Mouse (Mus musculus) kidney, embryonic 15.5 days (tissue): Measurements from ENCODE around the gene Syn3. TPM values are rescaled to one million over a fixed set of nuclear protein-coding genes. Genes with fewer than 3 reads are reported as not detected.

Experiments
- ATAC-seq: fragments of 200-750 bp; cut with Nextera tagmentation; replicated peaks from 2 replicates; pipeline ENCODE4 v1.8.0; 2017; ENCODE audit warnings: moderate TSS enrichment; ENCODE audit not compliant: low FRiP score
- H3K27ac ChIP-seq: fragments of 300-500 bp; sonication (generic); 2 replicates; pipeline ENCODE4 v1.5.1; 2015; ENCODE audit warnings: mild to moderate bottlenecking, inconsistent platforms
- H3K27me3 ChIP-seq: fragments of 300-500 bp; sonication (generic); 2 replicates; pipeline ENCODE4 v1.6.1; 2015; ENCODE audit warnings: inconsistent platforms
- H3K36me3 ChIP-seq: fragments of 300-500 bp; sonication (generic); 2 replicates; pipeline ENCODE4 v1.6.1; 2015; ENCODE audit warnings: inconsistent platforms
- H3K4me1 ChIP-seq: fragments of 300-500 bp; sonication (generic); 2 replicates; pipeline ENCODE4 v1.6.1; 2015; ENCODE audit warnings: inconsistent platforms
- H3K4me2 ChIP-seq: fragments of 300-500 bp; sonication (generic); 2 replicates; pipeline ENCODE4 v1.6.1; 2015; ENCODE audit warnings: moderate library complexity, mild to moderate bottlenecking, inconsistent platforms
- H3K4me3 ChIP-seq: fragments of 300-500 bp; sonication (generic); replicated peaks from 2 replicates; pipeline ENCODE4 v1.5.1; 2015; ENCODE audit warnings: mild to moderate bottlenecking, inconsistent platforms
- H3K9ac ChIP-seq: fragments of 300-500 bp; sonication (generic); 2 replicates; pipeline ENCODE4 v1.6.1; 2015; ENCODE audit warnings: mild to moderate bottlenecking, inconsistent platforms
- H3K9me3 ChIP-seq: fragments of 300-500 bp; sonication (generic); replicated peaks from 2 replicates; pipeline ENCODE4 v1.6.1; 2016; ENCODE audit warnings: inconsistent platforms
- WGBS: fragments of 180-500 bp; shearing (Covaris S2); methylation state at CpG from one replicate; pipeline ENCODE4 v1.1.7; 2015; ENCODE audit warnings: mixed read lengths; 5-methylcytosine and 5-hydroxymethylcytosine counted together
- polyA plus RNA-seq: library from polyadenylated mRNA; unstranded; fragments of >200 nt; fragmentation: Nextera tagmentation; extraction: Ambion mirVana; gene quantifications from 2 replicates; pipeline ENCODE4 v1.2.1, GENCODE M21; 2015

Gene Syn3
- polyA plus RNA-seq, 1 experiment from 2014 or later: 8.1 TPM

GRCm38 (mm10) chr10:86356819-86357563 lies 141.7 kb downstream of the Syn3 start:
- no peak overlapping the region for H3K4me2 ChIP-seq
- peaks cover 10% of the 10 kb centered on the region; the same call in 1 of the 2 replicates for H3K4me1 ChIP-seq
- H3K27ac ChIP-seq: no peak overlapping the region
- 65% methylated on average over 5 of the region's 5 CpGs for WGBS
- H3K4me3 ChIP-seq: no peak overlapping the region
- 0 out of 2 replicates have a peak, but pooled peaks cover 8% of the 10 kb centered on the region for H3K36me3 ChIP-seq
- no peak overlapping the region for H3K9ac ChIP-seq
- 0 out of 2 replicates have a peak, but pooled peaks have one; percentile 4 for ATAC-seq
- H3K27me3 ChIP-seq: no peaks in the 10 kb centered on the region
- no peaks in the 10 kb centered on the region for H3K9me3 ChIP-seq

DNA sequence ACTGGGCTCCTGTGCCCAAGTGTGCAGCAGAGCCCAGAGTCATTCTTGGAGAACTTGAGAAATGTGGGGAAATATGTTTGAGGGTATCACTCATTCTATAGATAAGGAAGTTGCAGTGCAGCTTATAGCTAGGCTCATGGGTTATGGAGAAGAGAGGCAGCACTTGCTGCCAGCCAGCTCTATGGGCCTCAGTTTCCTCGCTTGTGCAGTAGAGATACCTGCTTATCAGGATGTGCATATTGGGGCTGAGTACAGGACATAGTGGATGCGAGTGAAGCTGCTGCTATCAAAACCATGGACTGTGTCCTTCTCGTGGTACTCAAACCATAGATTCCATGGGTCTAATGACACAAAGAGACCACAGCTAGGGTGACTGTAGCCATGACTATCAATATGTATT lies 146.2 kb downstream of the Syn3 start:
- Histone ChIP-seq H3K27ac (no peak overlapping the region), H3K36me3 (peaks cover 26% of the 10 kb centered on the region), H3K4me1 (no peaks in the 10 kb centered on the region), H3K4me3 (no peak overlapping the region), H3K9me3 (no peaks in the 10 kb centered on the region), H3K9ac (no peak overlapping the region), H3K27me3 (no peaks in the 10 kb centered on the region), H3K4me2 (no peak overlapping the region)
- WGBS: 93% methylated on average over 3 of the region's 3 CpGs
- peak; percentile 69; the same call in 1 of the 2 replicates for ATAC-seq

DNA sequence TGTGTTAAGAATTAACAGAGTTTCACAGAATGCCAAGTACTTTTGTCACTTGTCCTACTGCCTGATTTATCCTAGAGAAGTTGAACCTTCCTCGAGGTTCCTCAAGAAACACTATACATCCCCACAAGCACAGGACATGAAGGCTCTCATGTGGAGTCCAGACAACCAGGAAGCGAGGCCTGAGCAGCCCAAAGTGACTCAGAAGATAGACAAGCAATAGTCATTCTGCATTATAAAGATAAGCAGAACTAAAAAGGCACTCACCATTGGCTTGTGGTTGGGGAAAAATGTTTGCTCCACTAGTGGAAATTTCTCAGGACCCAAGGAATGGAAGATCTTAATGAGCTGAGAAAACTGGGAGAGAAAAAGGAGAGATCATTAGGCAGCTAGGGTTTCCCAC lies 147.4 kb downstream of the Syn3 start:
- H3K9me3 ChIP-seq: no peaks in the 10 kb centered on the region
- no peak for ATAC-seq
- no peaks in the 10 kb centered on the region for H3K27me3 ChIP-seq
- H3K27ac ChIP-seq: no peak overlapping the region
- 76% methylated on average over 2 of the region's 2 CpGs for WGBS
- H3K4me2 ChIP-seq: no peak overlapping the region
- H3K9ac ChIP-seq: no peak overlapping the region
- peaks cover 3% of the 10 kb centered on the region; the same call in 1 of the 2 replicates for H3K4me1 ChIP-seq
- no peak overlapping the region for H3K4me3 ChIP-seq
- peaks cover 34% of the 10 kb centered on the region for H3K36me3 ChIP-seq

DNA sequence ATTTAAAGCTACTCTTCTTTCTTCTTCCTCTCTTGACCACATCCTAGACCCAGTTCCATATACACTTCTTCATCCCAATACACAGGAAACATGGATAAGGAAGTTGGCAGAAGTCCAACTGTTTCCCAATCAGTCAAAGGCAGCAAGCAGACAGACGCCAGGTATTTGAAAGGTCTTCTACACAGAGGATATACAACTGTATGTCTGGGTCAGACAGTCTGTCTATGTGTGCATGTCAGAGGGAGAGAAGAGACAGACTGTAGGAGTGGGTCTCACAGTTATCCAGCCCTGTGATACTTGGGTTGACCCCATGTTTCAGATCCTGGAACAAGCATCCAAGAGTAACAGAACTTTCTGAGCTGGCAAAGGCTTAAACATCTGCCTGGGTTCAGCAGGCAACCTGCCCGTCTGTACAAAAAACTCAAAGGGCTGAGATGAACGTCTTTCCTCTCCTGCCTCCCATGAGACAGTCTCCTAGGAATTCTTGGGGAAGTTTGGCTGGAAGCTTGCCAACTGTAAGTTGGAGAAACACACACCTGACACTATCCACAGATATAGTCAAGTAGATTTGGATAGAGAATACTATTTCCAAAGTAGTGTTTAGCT lies 152.4 kb downstream of the Syn3 start:
- no peak overlapping the region for H3K4me3 ChIP-seq
- ATAC-seq: no peak
- peaks cover 13% of the 10 kb centered on the region for H3K4me1 ChIP-seq
- no peaks in the 10 kb centered on the region for H3K27me3 ChIP-seq
- no peaks in the 10 kb centered on the region for H3K9me3 ChIP-seq
- peaks cover 58% of the 10 kb centered on the region for H3K36me3 ChIP-seq
- H3K4me2 ChIP-seq: no peak overlapping the region
- H3K9ac ChIP-seq: no peak overlapping the region
- no peak overlapping the region for H3K27ac ChIP-seq
- 59% methylated on average over 3 of the region's 3 CpGs for WGBS

GRCm38 (mm10) chr10:86345645-86346044 lies 153.1 kb downstream of the Syn3 start:
- H3K4me3 ChIP-seq: no peak overlapping the region
- no peak overlapping the region for H3K9ac ChIP-seq
- H3K36me3 ChIP-seq: peaks cover 56% of the 10 kb centered on the region
- no peaks in the 10 kb centered on the region for H3K9me3 ChIP-seq
- peaks cover 18% of the 10 kb centered on the region for H3K4me1 ChIP-seq
- H3K27me3 ChIP-seq: no peaks in the 10 kb centered on the region
- H3K4me2 ChIP-seq: no peak overlapping the region
- no peak overlapping the region for H3K27ac ChIP-seq
- ATAC-seq: no peak
- 93% methylated on average over 9 of the region's 9 CpGs for WGBS

DNA sequence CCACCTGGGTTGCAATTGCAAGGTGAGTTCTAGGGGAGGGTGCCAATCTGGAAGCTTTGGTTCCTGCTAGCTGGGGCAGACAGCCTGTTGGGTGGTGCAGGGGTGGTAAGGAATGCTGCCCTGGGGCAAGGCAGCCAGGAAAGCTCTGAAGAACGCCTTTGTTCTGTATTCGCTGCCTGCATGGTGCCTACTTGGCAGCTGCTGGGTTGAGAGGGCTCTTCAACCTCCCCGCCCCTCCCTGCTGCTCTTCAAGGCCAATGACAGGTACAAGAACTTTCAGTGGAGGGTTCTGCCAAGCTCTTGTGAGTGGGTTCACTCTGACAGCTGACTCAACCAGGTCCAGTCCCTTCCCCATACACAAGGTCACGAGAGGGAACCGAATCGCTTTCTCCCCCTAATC lies 154.0 kb downstream of the Syn3 start:
- no peak for ATAC-seq
- WGBS: 88% methylated on average over 6 of the region's 6 CpGs
- Histone ChIP-seq H3K9me3 (no peaks in the 10 kb centered on the region), H3K27me3 (no peaks in the 10 kb centered on the region), H3K4me2 (no peak overlapping the region), H3K4me1 (peaks cover 27% of the 10 kb centered on the region), H3K27ac (no peak overlapping the region), H3K9ac (no peak overlapping the region), H3K4me3 (no peak overlapping the region), H3K36me3 (peaks cover 54% of the 10 kb centered on the region)

DNA sequence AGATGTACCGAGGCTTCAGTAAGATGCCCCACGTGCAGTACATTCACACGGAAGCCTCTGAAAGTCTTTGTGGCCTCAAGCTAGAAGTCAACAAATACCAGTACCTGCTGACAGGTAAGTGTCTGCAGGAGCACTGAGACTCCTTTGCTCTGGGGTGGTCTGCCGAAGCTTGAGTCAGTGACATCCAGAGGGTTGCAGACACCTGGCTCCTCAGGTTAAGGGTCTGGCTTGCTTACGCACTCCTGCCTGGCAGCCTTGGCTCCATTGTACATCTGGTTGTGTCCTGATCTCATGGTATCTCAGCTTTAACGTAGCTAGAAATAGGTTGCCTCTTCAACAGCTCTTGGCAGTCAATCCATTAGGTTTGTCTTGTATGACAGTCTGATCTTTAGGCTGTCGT lies 154.8 kb downstream of the Syn3 start:
- 89% methylated on average over 7 of the region's 7 CpGs for WGBS
- H3K27ac ChIP-seq: no peak overlapping the region
- H3K36me3 ChIP-seq: peaks cover 52% of the 10 kb centered on the region
- no peaks in the 10 kb centered on the region for H3K9me3 ChIP-seq
- no peak overlapping the region for H3K4me3 ChIP-seq
- H3K4me2 ChIP-seq: no peak overlapping the region
- H3K4me1 ChIP-seq: peaks cover 35% of the 10 kb centered on the region
- ATAC-seq: no peak
- no peaks in the 10 kb centered on the region for H3K27me3 ChIP-seq
- H3K9ac ChIP-seq: no peak overlapping the region

GRCm38 (mm10) chr10:86343362-86343761 lies 155.3 kb downstream of the Syn3 start:
- whole genome bisulfite sequencing: 94% methylated on average over 6 of the region's 6 CpGs
- Histone ChIP-seq H3K9me3 (no peaks in the 10 kb centered on the region), H3K27ac (no peak overlapping the region), H3K27me3 (no peaks in the 10 kb centered on the region), H3K9ac (no peak overlapping the region), H3K36me3 (peaks cover 47% of the 10 kb centered on the region), H3K4me2 (no peak overlapping the region), H3K4me3 (no peak overlapping the region), H3K4me1 (peaks cover 39% of the 10 kb centered on the region)
- no peak for ATAC-seq

DNA sequence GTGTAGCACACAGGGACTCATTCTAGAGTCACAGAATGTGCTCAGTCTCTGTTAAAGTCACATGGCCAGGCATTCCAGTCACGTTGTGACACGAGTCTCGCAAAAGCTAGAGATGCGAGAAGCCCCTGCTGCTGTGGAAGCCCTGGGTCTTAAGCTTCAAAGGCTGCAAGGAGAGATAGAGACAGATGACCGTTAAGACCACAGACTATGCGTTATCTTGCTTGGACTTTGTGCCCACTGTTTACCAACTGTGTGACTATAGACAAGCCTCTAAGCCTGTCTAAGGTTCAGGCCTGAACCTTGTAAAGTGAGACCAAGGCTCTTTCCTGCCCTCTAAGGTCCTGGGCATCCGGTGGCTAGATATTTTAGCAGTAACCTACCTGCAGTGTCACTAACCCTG lies 156.0 kb downstream of the Syn3 start:
- Histone ChIP-seq H3K27me3 (no peaks in the 10 kb centered on the region), H3K36me3 (peaks cover 42% of the 10 kb centered on the region), H3K4me3 (no peak overlapping the region), H3K9ac (no peak overlapping the region), H3K9me3 (no peaks in the 10 kb centered on the region), H3K4me2 (no peak overlapping the region), H3K27ac (no peak overlapping the region), H3K4me1 (peaks cover 42% of the 10 kb centered on the region)
- WGBS: 78% methylated on average over 7 of the region's 7 CpGs
- ATAC-seq: no peak

- 84% methylated on average over 4 of the region's 4 CpGs for WGBS
- no peak overlapping the region for H3K27ac ChIP-seq
These were observed 156.5 kb downstream of the Syn3 start for GRCm38 (mm10) chr10:86342151-86342550.

GRCm38 (mm10) chr10:86341589-86341988 lies 157.1 kb downstream of the Syn3 start:
- no peak overlapping the region for H3K9ac ChIP-seq
- WGBS: 46% methylated on average over 8 of the region's 8 CpGs
- H3K4me3 ChIP-seq: no peak overlapping the region
- H3K4me2 ChIP-seq: no peak overlapping the region
- H3K9me3 ChIP-seq: no peaks in the 10 kb centered on the region
- peaks cover 47% of the 10 kb centered on the region for H3K4me1 ChIP-seq
- H3K36me3 ChIP-seq: peaks cover 35% of the 10 kb centered on the region
- no peak; the same call in 1 of the 2 replicates for ATAC-seq
- H3K27me3 ChIP-seq: no peaks in the 10 kb centered on the region
- no peak overlapping the region for H3K27ac ChIP-seq

More at GRCm38 (mm10) chr10:86342151-86342550, 156.5 kb downstream of the Syn3 start:
- Histone ChIP-seq H3K9me3 (no peaks in the 10 kb centered on the region), H3K4me2 (no peak overlapping the region), H3K36me3 (peaks cover 38% of the 10 kb centered on the region), H3K27me3 (no peaks in the 10 kb centered on the region), H3K9ac (no peak overlapping the region), H3K4me3 (no peak overlapping the region), H3K4me1 (peaks cover 42% of the 10 kb centered on the region)
- no peak for ATAC-seq

DNA sequence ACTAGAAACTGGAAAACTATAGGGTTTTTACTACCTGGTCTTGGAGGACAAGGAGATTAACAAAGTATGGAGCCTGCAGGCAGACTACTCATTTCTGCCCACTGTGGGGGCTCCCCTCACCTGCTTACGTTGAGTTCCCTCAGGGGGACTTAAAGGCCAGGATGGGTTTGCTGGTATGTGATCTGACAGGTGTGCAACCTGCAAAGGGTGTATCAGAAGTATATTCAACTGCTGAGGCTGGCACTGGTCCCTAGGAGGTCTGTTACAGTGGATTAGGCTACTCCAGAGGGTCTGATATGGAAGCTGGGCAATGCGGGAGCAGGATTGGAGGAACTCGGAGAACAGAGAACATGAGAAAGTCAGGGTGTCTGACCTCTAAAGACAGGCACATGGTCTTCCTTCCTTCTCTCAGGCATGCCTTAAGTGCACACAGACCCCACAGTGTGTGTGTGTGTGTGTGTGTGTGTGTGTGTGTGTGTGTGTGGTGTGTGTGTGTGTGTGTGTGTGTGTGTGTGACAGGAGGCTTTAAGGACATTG lies 157.6 kb downstream of the Syn3 start:
- Histone ChIP-seq H3K27me3 (no peaks in the 10 kb centered on the region), H3K4me2 (no peak overlapping the region), H3K36me3 (peaks cover 30% of the 10 kb centered on the region), H3K4me3 (no peak overlapping the region), H3K9me3 (no peaks in the 10 kb centered on the region), H3K4me1 (peaks cover 46% of the 10 kb centered on the region), H3K9ac (no peak overlapping the region), H3K27ac (0 out of 2 replicates have a peak overlapping the region, but pooled peaks have one; percentile 16)
- ATAC-seq: no peak
- WGBS: 77% methylated on average over 3 of the region's 3 CpGs
